Mouse (Mus musculus) cerebral cortex, adult 2 months (tissue): ENCODE results near the gene 1700021F05Rik.

ENCODE experiments used
- WGBS: fragments of 180-500 bp; shearing (Covaris S2); methylation state at CpG from one replicate; pipeline ENCODE4 v1.1.7; 2018; 5-methylcytosine and 5-hydroxymethylcytosine counted together

The 1700021F05Rik gene

DNA sequence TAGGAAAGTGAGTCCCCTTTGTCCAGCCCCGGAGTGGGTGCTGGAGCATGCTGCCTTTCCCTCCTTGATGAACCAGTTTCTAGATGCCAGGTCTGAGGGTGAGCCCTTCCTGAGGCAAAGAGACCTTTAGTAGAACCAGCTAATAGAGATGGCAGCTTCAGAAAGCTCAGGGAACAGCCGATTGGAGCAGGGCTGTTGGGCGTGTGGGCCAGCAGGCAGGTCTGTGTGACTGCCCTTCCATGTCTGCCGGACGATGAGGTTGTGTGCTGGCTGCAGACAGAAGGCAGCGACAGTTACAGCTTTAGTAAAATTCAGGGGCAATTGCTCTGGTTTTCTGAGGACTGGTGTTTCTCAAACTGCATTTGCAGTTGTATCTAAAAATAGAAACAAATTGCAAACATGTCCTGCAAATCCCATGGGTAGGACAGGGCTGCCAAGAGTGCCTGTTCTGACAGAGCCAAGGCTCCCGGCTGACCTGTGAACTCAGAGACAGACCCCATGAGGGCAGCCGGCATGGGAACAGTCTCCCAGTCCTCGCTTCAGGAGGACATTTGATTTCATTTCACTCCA is 57.3 kb downstream of the 1700021F05Rik start:
- 46% methylated on average over 9 of the region's 9 CpGs for WGBS

DNA sequence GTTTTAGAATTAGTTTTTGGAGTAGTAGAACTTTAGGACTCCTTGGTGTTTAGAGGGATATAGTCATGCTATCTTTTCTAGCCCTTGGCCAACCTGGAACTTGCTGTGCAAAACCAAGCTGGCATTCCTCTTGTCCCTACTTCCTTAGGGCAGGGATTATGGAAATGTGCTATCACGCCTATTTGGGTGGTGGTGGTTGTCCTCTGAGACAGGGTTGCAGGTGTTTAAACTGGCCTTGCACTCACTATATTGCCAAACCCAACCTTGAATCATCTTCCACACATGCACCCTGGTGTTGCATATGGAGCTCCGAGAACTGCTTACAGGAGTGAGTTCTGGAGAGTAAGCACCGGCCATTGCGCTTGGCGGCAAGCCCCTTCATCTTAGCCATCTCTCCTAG is 58.8 kb downstream of the 1700021F05Rik start:
- 95% methylated on average over 5 of the region's 5 CpGs for WGBS

- WGBS = 71% methylated on average over 4 of the region's 4 CpGs
These were observed 59.6 kb downstream of the 1700021F05Rik start for GRCm38 (mm10) chr10:43481179-43481578.

DNA sequence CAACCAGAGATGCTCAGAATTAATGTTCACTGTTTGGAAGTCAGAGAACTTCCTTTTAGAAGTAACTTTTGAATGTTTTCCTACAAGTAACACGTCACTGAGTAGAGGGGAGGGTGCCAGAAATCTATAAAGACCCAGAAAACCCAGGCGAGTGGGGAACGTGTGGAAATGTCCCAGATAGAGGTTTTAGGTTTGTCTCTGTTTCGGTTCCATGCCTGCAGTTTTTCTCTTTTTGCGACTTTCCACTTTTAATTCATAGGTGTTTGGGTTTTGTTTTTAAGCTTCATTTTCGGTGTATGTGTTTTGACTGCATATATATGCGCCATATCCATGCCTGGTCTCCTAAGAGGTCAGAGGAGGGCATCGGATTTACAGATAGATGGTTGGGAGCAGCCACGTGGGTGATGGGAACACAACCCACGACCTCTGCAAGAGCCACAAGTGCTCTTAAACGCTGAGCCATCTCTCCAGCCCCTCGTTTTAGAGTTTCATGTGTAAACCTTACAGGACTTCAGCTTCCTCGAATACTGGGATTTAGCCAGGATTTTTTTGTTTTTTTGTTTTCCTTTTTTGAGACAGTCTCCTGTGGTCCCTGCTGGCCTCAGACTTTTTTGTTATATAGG is 60.5 kb downstream of the 1700021F05Rik start:
- WGBS = 19% methylated on average over 13 of the region's 13 CpGs

- under 1% methylated on average over 100 of the region's 103 CpGs for WGBS
These were observed 61.2 kb downstream of the 1700021F05Rik start for GRCm38 (mm10) chr10:43479436-43480157.

DNA sequence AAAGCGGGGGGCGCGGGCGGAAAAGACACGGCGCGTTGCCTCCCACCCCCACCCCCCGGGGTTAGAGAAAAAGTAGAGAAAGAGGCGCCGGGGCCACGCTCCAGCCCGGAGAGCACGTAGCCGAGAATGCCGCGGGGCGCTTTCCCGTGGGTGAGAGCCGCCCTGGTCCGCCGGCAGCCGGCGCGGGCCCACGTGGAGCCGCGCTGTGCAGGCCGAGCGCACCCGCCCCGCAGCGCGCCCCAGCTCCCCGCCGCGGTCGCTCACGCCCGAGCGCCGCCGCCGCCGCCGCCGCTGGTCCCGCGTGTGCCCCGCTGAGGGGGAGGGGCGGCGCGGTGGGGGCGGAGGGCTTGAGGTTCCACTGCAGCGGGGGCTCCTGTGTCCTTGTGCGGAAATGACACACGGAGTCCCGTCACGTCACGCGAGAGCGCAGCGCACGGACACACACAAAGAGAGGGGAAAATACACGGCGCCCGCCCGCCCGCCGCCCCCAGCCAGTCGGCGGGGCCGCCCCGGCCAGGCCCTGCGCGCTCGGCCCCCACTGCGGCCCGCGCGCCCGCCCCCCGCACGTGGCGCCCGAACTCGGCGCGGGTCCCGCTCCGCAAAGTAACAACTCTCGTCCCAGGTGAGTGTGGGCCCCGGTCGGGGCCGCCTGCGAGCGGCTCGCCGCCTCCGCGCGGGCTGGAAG is 61.9 kb downstream of the 1700021F05Rik start, which contains the start of gene Bend3:
Bend3 (plus strand) TSS at position 81 of the 685 bp plus-strand sequence.
- WGBS = 0% methylated on average over 68 of the region's 101 CpGs

DNA sequence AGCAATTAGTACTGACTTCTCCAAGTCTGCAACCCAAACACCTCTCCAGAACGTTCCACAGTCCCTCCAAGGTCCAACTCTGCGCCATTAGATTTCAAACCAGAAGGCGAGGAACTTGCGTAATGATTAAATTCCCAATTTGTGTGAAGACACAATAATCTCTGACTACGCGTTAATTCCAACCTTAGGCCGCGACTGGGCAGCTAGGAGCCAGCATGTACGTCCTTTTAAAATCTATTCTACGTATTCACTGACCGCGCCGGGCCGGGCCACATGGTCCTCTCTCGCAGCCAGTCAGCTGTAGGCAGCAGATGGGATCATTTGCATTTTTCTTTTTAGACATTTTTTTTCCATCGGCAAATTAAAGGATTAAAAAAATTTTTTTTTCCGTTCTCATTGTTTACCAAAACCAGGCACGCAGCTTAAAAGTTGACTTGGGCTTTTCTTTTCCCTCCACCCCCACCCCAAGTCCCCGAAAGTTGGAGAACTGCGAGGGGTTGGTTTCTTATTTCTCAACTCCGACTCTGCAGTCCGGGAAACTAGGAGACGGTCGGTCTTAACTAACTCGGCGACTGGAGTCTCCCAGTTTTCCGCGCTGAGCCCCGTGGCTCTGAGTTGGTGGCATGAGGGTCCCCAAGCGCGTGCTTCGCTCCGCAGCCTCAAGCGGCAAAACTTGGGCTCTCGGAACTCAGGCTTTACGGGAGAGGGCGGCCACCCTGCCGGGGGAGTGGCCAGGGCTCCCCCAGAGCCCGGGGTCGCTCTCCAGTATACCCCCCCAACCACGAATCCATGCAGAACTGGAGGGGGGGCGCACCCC is 62.7 kb downstream of the 1700021F05Rik start:
- 2% methylated on average over 42 of the region's 42 CpGs for WGBS

DNA sequence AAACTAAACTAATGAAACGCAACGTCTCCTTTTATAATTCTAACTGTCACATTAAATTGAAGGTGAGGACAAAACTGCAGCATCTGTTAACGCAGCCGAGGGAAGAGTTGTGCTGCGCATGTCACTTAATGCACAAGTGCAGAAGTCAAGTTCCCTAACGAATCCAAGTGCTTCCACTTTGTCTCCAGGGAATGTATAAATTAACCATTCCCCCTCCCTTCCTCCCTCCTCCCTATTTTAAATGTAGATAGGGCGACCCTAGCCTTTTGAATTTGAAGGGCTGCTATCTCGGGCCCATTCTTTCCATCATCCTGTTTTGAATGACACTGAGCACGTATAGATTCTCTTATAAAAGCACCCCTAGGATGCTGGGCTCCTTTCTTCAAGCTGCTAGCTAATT is 63.3 kb downstream of the 1700021F05Rik start:
- whole genome bisulfite sequencing = 33% methylated on average over 9 of the region's 9 CpGs

- WGBS = 45% methylated on average over 4 of the region's 4 CpGs
These were observed 65.4 kb downstream of the 1700021F05Rik start for GRCm38 (mm10) chr10:43475376-43475775.
